Mouse (Mus musculus): ENCODE data around the gene Irs1. TPM values are rescaled to one million over a fixed set of nuclear protein-coding genes. Genes with fewer than 3 reads are reported as not detected.

The Irs1 gene
- polyA plus RNA-seq, 2 experiments = 0.66 to 0.94 TPM

DNA sequence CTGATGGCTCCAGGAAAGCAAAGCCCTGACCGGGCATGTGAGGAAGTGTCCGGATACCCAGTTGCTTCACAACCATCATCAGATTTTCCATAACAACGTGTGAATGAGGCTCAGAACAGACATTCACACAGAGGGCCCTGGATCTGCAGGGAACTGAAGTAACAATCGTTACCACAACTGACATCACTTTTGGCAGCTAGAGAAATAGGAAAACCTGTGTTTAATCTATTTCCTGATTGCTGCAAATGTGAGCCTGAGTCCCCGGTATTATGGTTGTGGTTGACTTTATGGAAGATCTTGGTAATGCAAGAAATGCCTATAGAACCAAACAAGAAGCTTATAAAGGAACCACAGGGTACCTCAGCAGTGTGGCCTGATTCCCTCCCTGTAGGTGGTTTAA, 46.2 kb downstream of the Irs1 start:
- TF ChIP-seq EP300 (IDR thresholded peaks at IDR 0.05; ENCODE audit: low read depth) = no peak
- no peak for TF ChIP-seq CTCF (IDR thresholded peaks at IDR 0.05; ENCODE audit: low read depth)
- Histone ChIP-seq H3K4me1 (replicated peaks; ENCODE audit: control insufficient read depth in 2 of 2, insufficient read depth in 2 of 2, low read length in 1 of 2) (peaks cover 0 to 5% of the 10 kb centered on the region in 2 experiments; a peak in 1 of 4 replicates), H3K4me2 (ENCODE audit: low read depth) (no peak overlapping the region), H3K36me3 (replicated peaks; ENCODE audit: control insufficient read depth, insufficient read depth, low read depth) (no peaks in the 10 kb centered on the region), H3K9ac (replicated peaks) (no peak overlapping the region), H3K4me3 (ENCODE audit: insufficient read depth in 1 of 2, low read depth in 2 of 2, low read length in 2 of 2) (no peak overlapping the region), H3K9me3 (ENCODE audit: control insufficient read depth, low read length) (no peaks in the 10 kb centered on the region), H3K27ac (no peak overlapping the region), H3K27me3 (ENCODE audit: control insufficient read depth, insufficient read depth, low read length) (no peaks in the 10 kb centered on the region)
- whole genome bisulfite sequencing (ENCODE audit: insufficient replicate concordance) = 48% methylated on average over 5 of the region's 5 CpGs
- DNase-seq (ENCODE audit: low read depth in 3 of 3, low spot score in 3 of 3) = no peak
- no peak for ATAC-seq (ENCODE audit: insufficient read depth)

- H3K9me3 ChIP-seq (ENCODE audit: control insufficient read depth, low read length) = no peaks in the 10 kb centered on the region
- 55% methylated on average over 6 of the region's 6 CpGs for WGBS (ENCODE audit: insufficient replicate concordance)
- ATAC-seq (ENCODE audit: insufficient read depth) = no peak
- TF ChIP-seq CTCF (IDR thresholded peaks at IDR 0.05; ENCODE audit: low read depth) (no peak), EP300 (IDR thresholded peaks at IDR 0.05; ENCODE audit: low read depth) (no peak)
- H3K36me3 ChIP-seq (replicated peaks; ENCODE audit: control insufficient read depth, insufficient read depth, low read depth) = no peaks in the 10 kb centered on the region
- no peak overlapping the region for H3K9ac ChIP-seq (replicated peaks)
- H3K4me3 ChIP-seq (ENCODE audit: insufficient read depth in 1 of 2, low read depth in 2 of 2, low read length in 2 of 2) = no peak overlapping the region
- no peak for DNase-seq (ENCODE audit: low read depth in 3 of 3, low spot score in 3 of 3)
- no peaks in the 10 kb centered on the region for H3K27me3 ChIP-seq (ENCODE audit: control insufficient read depth, insufficient read depth, low read length)
- peaks cover 0 to 5% of the 10 kb centered on the region in 2 experiments; a peak in 1 of 4 replicates for H3K4me1 ChIP-seq (replicated peaks; ENCODE audit: control insufficient read depth in 2 of 2, insufficient read depth in 2 of 2, low read length in 1 of 2)
- no peak overlapping the region for H3K4me2 ChIP-seq (ENCODE audit: low read depth)
- H3K27ac ChIP-seq = no peak overlapping the region
Observed at GRCm38 (mm10) chr1:82243260-82243825, 47.9 kb downstream of the Irs1 start.

- Histone ChIP-seq H3K27ac (no peak overlapping the region), H3K4me3 (ENCODE audit: insufficient read depth in 1 of 2, low read depth in 2 of 2, low read length in 2 of 2) (no peak overlapping the region), H3K4me2 (ENCODE audit: low read depth) (no peak overlapping the region), H3K4me1 (replicated peaks; ENCODE audit: control insufficient read depth in 2 of 2, insufficient read depth in 2 of 2, low read length in 1 of 2) (peaks cover 0 to 2% of the 10 kb centered on the region in 2 experiments; a peak in 1 of 4 replicates), H3K9ac (replicated peaks) (no peak overlapping the region), H3K27me3 (ENCODE audit: control insufficient read depth, insufficient read depth, low read length) (no peaks in the 10 kb centered on the region), H3K36me3 (replicated peaks; ENCODE audit: control insufficient read depth, insufficient read depth, low read depth) (no peaks in the 10 kb centered on the region), H3K9me3 (ENCODE audit: control insufficient read depth, low read length) (no peaks in the 10 kb centered on the region)
- ATAC-seq (ENCODE audit: insufficient read depth) = no peak
- 70% methylated on average over 3 of the region's 3 CpGs for WGBS (ENCODE audit: insufficient replicate concordance)
- no peak for TF ChIP-seq EP300 (IDR thresholded peaks at IDR 0.05; ENCODE audit: low read depth)
- TF ChIP-seq CTCF (IDR thresholded peaks at IDR 0.05; ENCODE audit: low read depth) = no peak
- DNase-seq (ENCODE audit: low read depth in 3 of 3, low spot score in 3 of 3) = no peak
Observed at GRCm38 (mm10) chr1:82239409-82240201, 51.6 kb downstream of the Irs1 start.

- no peak overlapping the region for H3K4me3 ChIP-seq (ENCODE audit: insufficient read depth in 1 of 2, low read depth in 2 of 2, low read length in 2 of 2)
- H3K9me3 ChIP-seq (ENCODE audit: control insufficient read depth, low read length) = no peaks in the 10 kb centered on the region
- H3K36me3 ChIP-seq (replicated peaks; ENCODE audit: control insufficient read depth, insufficient read depth, low read depth) = no peaks in the 10 kb centered on the region
- WGBS (ENCODE audit: insufficient replicate concordance) = 51% methylated on average over 4 of the region's 4 CpGs
- DNase-seq (ENCODE audit: low read depth in 3 of 3, low spot score in 3 of 3) = no peak
- TF ChIP-seq CTCF (IDR thresholded peaks at IDR 0.05; ENCODE audit: low read depth) (no peak), EP300 (IDR thresholded peaks at IDR 0.05; ENCODE audit: low read depth) (no peak)
- no peak for ATAC-seq (ENCODE audit: insufficient read depth)
- peaks cover 0 to 5% of the 10 kb centered on the region in 2 experiments; a peak in 2 of 4 replicates for H3K4me1 ChIP-seq (replicated peaks; ENCODE audit: control insufficient read depth in 2 of 2, insufficient read depth in 2 of 2, low read length in 1 of 2)
- H3K27ac ChIP-seq = no peak overlapping the region
- H3K4me2 ChIP-seq (ENCODE audit: low read depth) = no peak overlapping the region
- no peaks in the 10 kb centered on the region for H3K27me3 ChIP-seq (ENCODE audit: control insufficient read depth, insufficient read depth, low read length)
- H3K9ac ChIP-seq (replicated peaks) = no peak overlapping the region
Observed at GRCm38 (mm10) chr1:82238245-82238644, 53.0 kb downstream of the Irs1 start.

- Histone ChIP-seq H3K9ac (replicated peaks) (no peak overlapping the region), H3K9me3 (ENCODE audit: control insufficient read depth, low read length) (no peaks in the 10 kb centered on the region), H3K27me3 (ENCODE audit: control insufficient read depth, insufficient read depth, low read length) (no peaks in the 10 kb centered on the region), H3K4me1 (replicated peaks; ENCODE audit: control insufficient read depth in 2 of 2, insufficient read depth in 2 of 2, low read length in 1 of 2) (peaks cover 0 to 5% of the 10 kb centered on the region in 2 experiments; a peak in 2 of 4 replicates), H3K27ac (no peak overlapping the region), H3K36me3 (replicated peaks; ENCODE audit: control insufficient read depth, insufficient read depth, low read depth) (no peaks in the 10 kb centered on the region), H3K4me2 (ENCODE audit: low read depth) (no peak overlapping the region), H3K4me3 (ENCODE audit: insufficient read depth in 1 of 2, low read depth in 2 of 2, low read length in 2 of 2) (no peak overlapping the region)
- no peak for DNase-seq (ENCODE audit: low read depth in 3 of 3, low spot score in 3 of 3)
- WGBS (ENCODE audit: insufficient replicate concordance) = 53% methylated on average over 3 of the region's 3 CpGs
- ATAC-seq (ENCODE audit: insufficient read depth) = no peak
- TF ChIP-seq CTCF (IDR thresholded peaks at IDR 0.05; ENCODE audit: low read depth) (no peak), EP300 (IDR thresholded peaks at IDR 0.05; ENCODE audit: low read depth) (no peak)
Observed at GRCm38 (mm10) chr1:82235455-82236104, 55.6 kb downstream of the Irs1 start.

All from liver, embryonic 14.5 days (tissue).